9 mouse cellular contexts compared by ENCODE assay signal in genomic region chr7:127103960-127104359, GRCm38 (mm10). TPM values are rescaled to one million over a fixed set of nuclear protein-coding genes. Genes with fewer than 3 reads are reported as not detected.
DNase-seq lines count a peak whose midpoint lies in the region; ATAC-seq lines count a peak whose summit lies in the region.
"Had no signal": no experiment of that assay in that cellular context is flagged by ENCODE, and none has a peak within 500 bp of the region (broad histone marks: within the 10 kb centered on the region; RNA-seq: fewer than 3 reads in every experiment).

No protein-coding gene starts in this region.

- H3K4me3 ChIP-seq in kidney, embryonic 15.5 days (replicated peaks) = no peak overlapping the region
- no peak overlapping the region for H3K4me3 ChIP-seq in hindbrain, embryonic 14.5 days (replicated peaks; ENCODE audit: low read length)
- no peak overlapping the region for H3K4me3 ChIP-seq in neural tube, embryonic 15.5 days (replicated peaks)

- H3K4me2 ChIP-seq in kidney, embryonic 15.5 days = no peak overlapping the region
- no peak overlapping the region for H3K4me2 ChIP-seq in hindbrain, embryonic 14.5 days (replicated peaks)
- no peak overlapping the region for H3K4me2 ChIP-seq in neural tube, embryonic 15.5 days

- intact Hi-C loops in gastrocnemius, postnatal 36 days (cut with DNase I) = loop anchor here (10.0 kb wide), 1 partner anchor 89 kb away; the partner anchor contains the start of genes Mvp, Pagr1a and Pagr1b

- H3K4me1 ChIP-seq in kidney, embryonic 15.5 days = peaks cover 10% of the 10 kb centered on the region
- H3K4me1 ChIP-seq in hindbrain, embryonic 14.5 days (replicated peaks; ENCODE audit: control insufficient read depth, insufficient read depth, low read length) = peaks cover 4% of the 10 kb centered on the region; the same call in 1 of the 2 replicates
- H3K4me1 ChIP-seq in neural tube, embryonic 15.5 days = peaks cover 11% of the 10 kb centered on the region

- H3K27ac ChIP-seq in kidney, embryonic 15.5 days = peak overlapping the region; percentile 11; the same call in 1 of the 2 replicates
- peak overlapping the region; percentile 72; the same call in 1 of the 2 replicates for H3K27ac ChIP-seq in hindbrain, embryonic 14.5 days
- peak overlapping the region; percentile 62 for H3K27ac ChIP-seq in neural tube, embryonic 15.5 days (replicated peaks)
- H3K27ac ChIP-seq: limb, embryonic 12.5 days had no signal

- DNase-seq in kidney, adult 11 months = no peak
- DNase-seq in T-cell, adult 2 months (ENCODE audit: low spot score) = peak; percentile 37
- no peak for DNase-seq in hindbrain, embryonic 14.5 days (ENCODE audit: low spot score)
- no peak for DNase-seq in gastrocnemius, postnatal 36 days
- no peak for DNase-seq in embryo, embryonic 10 days (ENCODE audit: low spot score)
- DNase-seq in frontal cortex, postnatal 10 days (ENCODE audit: low spot score in 2 of 2) = no peak

- no peaks in the 10 kb centered on the region for H3K36me3 ChIP-seq in kidney, embryonic 15.5 days
- H3K36me3 ChIP-seq in hindbrain, embryonic 14.5 days (replicated peaks; ENCODE audit: control insufficient read depth, insufficient read depth) = no peaks in the 10 kb centered on the region
- H3K36me3 ChIP-seq in neural tube, embryonic 15.5 days = no peaks in the 10 kb centered on the region
- H3K36me3 ChIP-seq: limb, embryonic 12.5 days had no signal

- no peaks in the 10 kb centered on the region for H3K9me3 ChIP-seq in kidney, embryonic 15.5 days (replicated peaks)
- H3K9me3 ChIP-seq in hindbrain, embryonic 14.5 days (ENCODE audit: control insufficient read depth, low read length) = no peaks in the 10 kb centered on the region
- no peaks in the 10 kb centered on the region for H3K9me3 ChIP-seq in neural tube, embryonic 15.5 days (replicated peaks)
- H3K9me3 ChIP-seq: limb, embryonic 12.5 days had no signal

- no peak overlapping the region for H3K9ac ChIP-seq in kidney, embryonic 15.5 days
- H3K9ac ChIP-seq in hindbrain, embryonic 14.5 days = no peak overlapping the region
- no peak overlapping the region for H3K9ac ChIP-seq in neural tube, embryonic 15.5 days (replicated peaks)

- H3K27me3 ChIP-seq in kidney, embryonic 15.5 days = no peaks in the 10 kb centered on the region
- H3K27me3 ChIP-seq in hindbrain, embryonic 14.5 days (ENCODE audit: control insufficient read depth, insufficient read depth, low read length) = no peaks in the 10 kb centered on the region
- no peaks in the 10 kb centered on the region for H3K27me3 ChIP-seq in neural tube, embryonic 15.5 days (replicated peaks)
- H3K27me3 ChIP-seq: limb, embryonic 12.5 days had no signal

- ATAC-seq in kidney, embryonic 15.5 days (replicated peaks; ENCODE audit: low FRiP score) = 0 out of 2 replicates have a peak, but pooled peaks have one; percentile 27
- no peak for ATAC-seq in hindbrain, embryonic 14.5 days (ENCODE audit: low FRiP score)
- ATAC-seq in neural tube, embryonic 15.5 days (ENCODE audit: low FRiP score) = no peak

- WGBS in kidney, embryonic 15.5 days = 70% methylated on average over 6 of the region's 6 CpGs
- 72% methylated on average over 6 of the region's 6 CpGs for WGBS in hindbrain, embryonic 14.5 days
- 71% methylated on average over 6 of the region's 6 CpGs for WGBS in neural tube, embryonic 15.5 days

RNA-seq across cellular contexts. Expression of gene AI467606, which starts 12.8 kb away (rescaled TPM):
- polyA plus RNA-seq in kidney, embryonic 15.5 days (2015; fragmentation: Nextera tagmentation; extraction: Ambion mirVana) = 3.3 and 3.8 TPM in 2 replicates
- polyA plus RNA-seq in hindbrain, embryonic 14.5 days (2014; fragmentation: Nextera tagmentation; extraction: Ambion mirVana) = 1.7 and 1.9 TPM in 2 replicates
- polyA plus RNA-seq in neural tube, embryonic 15.5 days (2015; fragmentation: Nextera tagmentation; extraction: Ambion mirVana) = 2.4 and 8.6 TPM in 2 replicates
- under 1 TPM; 0.41 to 0.69 TPM for total RNA-seq in gastrocnemius, postnatal 36 days (2021)

RNA-seq across cellular contexts. Expression of gene Zg16, which starts 16.8 kb away (rescaled TPM):
- not detected in 2 replicates for polyA plus RNA-seq in kidney, embryonic 15.5 days (2015; fragmentation: Nextera tagmentation; extraction: Ambion mirVana)
- not detected in 2 replicates for polyA plus RNA-seq in hindbrain, embryonic 14.5 days (2014; fragmentation: Nextera tagmentation; extraction: Ambion mirVana)
- polyA plus RNA-seq in neural tube, embryonic 15.5 days (2015; fragmentation: Nextera tagmentation; extraction: Ambion mirVana) = not detected in 2 replicates
- total RNA-seq in gastrocnemius, postnatal 36 days (2021) = not detected
- polyA plus RNA-seq: limb, embryonic 12.5 days had no signal

RNA-seq across cellular contexts. Expression of gene Qprt, which starts 18.1 kb away (rescaled TPM):
- polyA plus RNA-seq in kidney, embryonic 15.5 days (2015; fragmentation: Nextera tagmentation; extraction: Ambion mirVana) = 16.7 and 19.0 TPM in 2 replicates
- polyA plus RNA-seq in hindbrain, embryonic 14.5 days (2014; fragmentation: Nextera tagmentation; extraction: Ambion mirVana) = 0.55 and 0.87 TPM in 2 replicates
- polyA plus RNA-seq in neural tube, embryonic 15.5 days (2015; fragmentation: Nextera tagmentation; extraction: Ambion mirVana) = 0.75 and 1.1 TPM in 2 replicates
- total RNA-seq in gastrocnemius, postnatal 36 days (2021) = under 1 TPM; 0.15 to 0.76 TPM

RNA-seq across cellular contexts. Expression of gene Spn, which starts 33.7 kb away (rescaled TPM):
- polyA plus RNA-seq in kidney, embryonic 15.5 days (2015; fragmentation: Nextera tagmentation; extraction: Ambion mirVana) = 0.32 and 0.37 TPM in 2 replicates
- polyA plus RNA-seq in hindbrain, embryonic 14.5 days (2014; fragmentation: Nextera tagmentation; extraction: Ambion mirVana) = not detected in 2 replicates
- 0.08 and 2.8 TPM in 2 replicates for polyA plus RNA-seq in neural tube, embryonic 15.5 days (2015; fragmentation: Nextera tagmentation; extraction: Ambion mirVana)
- under 1 TPM; 0.07 to 0.26 TPM for total RNA-seq in gastrocnemius, postnatal 36 days (2021)
- polyA plus RNA-seq: limb, embryonic 12.5 days had no signal

Comparison
In these comparisons a context has a peak if more than half of its experiments do, and no peak if none do; other contexts are left out.
1. H3K27ac ChIP-seq: peak in every context shown above with its lines; median percentile 72 in hindbrain, embryonic 14.5 days; 62 in neural tube, embryonic 15.5 days; 11 in kidney, embryonic 15.5 days.